Mouse (Mus musculus) inflammation-experienced regulatory T-cells, adult 6 months (primary cell): Measurements from ENCODE around the gene Stim2. TPM values are rescaled to one million over a fixed set of nuclear protein-coding genes. Genes with fewer than 3 reads are reported as not detected.
A peak's percentile ranks its signal among the peaks of the same experiment; 100 is the strongest.

Experiments
- ATAC-seq: one replicate; pipeline ENCODE4 v1.8.0; 2017
- polyA plus RNA-seq, 3 experiments: library from polyadenylated mRNA; unstranded; fragments of 100-300 nt; shearing (Covaris generic); gene quantifications; one replicate each; pipeline ENCODE4 v1.2.1; 2017

Gene Stim2
- polyA plus RNA-seq, result 10 to 100 TPM; 17.0 to 31.7 (median 27.5) TPM

GRCm38 (mm10) chr5:53998146-53998742, at the start of gene Stim2:
Gene Stim2, plus strand, starts transcription at chr5:53998499.
- peak; percentile 44 for ATAC-seq

DNA sequence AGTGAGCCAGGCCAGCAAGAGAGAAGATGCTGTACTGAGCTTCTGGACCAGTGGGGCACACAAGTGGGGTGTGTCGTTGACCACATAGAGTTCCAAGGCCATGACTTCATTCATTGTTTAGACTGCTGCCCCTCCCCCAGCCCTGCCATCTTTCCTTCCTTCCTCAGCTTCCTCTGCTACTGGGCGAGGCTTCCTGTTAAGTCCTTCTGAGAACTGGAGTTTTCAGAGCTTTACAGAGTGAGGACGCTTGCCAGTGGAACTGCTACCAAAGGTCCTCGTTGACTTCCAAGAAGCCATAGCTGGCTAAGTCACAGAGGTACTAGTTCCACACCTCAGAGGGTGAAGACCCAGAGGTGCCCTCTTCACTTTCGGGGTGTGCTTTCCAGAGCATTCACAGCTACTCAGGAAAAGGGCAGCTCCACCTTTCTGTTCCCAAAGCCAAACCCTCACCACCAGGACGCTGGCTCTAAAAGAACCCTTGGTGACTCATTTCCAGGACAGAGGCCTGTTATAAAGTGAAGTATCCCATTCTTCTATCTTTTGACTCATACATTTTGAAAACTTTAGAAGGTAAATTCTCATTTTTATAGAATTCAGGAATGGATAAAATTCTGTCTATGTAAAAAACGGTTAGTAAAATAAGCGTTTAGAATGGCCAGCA, 49.6 kb upstream of the Stim2 start:
- ATAC-seq, result peak; percentile 32

DNA sequence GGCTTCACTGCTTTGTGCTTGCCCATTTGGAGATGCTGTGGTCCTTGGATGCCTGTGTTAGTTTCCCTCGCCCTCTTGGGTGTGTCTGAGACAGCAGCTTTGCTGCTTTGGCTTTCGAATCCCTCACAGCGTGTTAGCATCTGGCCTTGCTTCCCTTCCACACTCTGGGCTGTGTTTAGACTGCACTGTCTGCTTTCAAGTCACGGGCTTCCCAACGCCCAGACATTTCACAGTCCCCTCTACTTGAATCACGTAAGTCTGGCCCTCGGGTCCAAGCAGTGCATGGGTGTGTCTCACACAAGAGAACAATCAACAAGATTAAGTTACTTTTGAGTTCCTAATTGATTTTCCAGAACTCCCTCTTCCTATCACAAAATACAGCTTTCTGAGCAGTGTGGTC, 48.1 kb upstream of the Stim2 start:
- no peak for ATAC-seq

DNA sequence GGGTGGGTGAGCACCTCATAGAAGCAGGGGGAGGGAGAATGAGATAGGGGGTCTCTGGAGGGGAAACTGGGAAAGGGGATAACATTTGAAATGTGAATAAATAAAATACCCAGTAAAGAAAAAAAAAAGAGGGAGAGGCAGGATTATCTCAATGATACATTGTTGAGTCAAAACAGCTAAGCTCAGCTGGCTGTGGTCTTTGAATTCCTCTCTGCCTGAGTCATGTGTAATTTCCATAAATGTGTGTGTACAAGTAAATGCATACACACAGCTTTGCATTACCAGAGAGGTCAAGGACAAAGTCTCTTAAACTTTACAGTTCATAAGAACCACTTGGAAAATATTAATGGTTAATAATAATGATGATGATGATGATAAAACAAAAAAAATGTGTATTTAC, 45.1 kb upstream of the Stim2 start:
- no peak for ATAC-seq

- ATAC-seq, result no peak
These were observed 44.5 kb upstream of the Stim2 start for GRCm38 (mm10) chr5:53953797-53954196.

- ATAC-seq, result no peak
These were observed 42.3 kb upstream of the Stim2 start for GRCm38 (mm10) chr5:53955966-53956365.

DNA sequence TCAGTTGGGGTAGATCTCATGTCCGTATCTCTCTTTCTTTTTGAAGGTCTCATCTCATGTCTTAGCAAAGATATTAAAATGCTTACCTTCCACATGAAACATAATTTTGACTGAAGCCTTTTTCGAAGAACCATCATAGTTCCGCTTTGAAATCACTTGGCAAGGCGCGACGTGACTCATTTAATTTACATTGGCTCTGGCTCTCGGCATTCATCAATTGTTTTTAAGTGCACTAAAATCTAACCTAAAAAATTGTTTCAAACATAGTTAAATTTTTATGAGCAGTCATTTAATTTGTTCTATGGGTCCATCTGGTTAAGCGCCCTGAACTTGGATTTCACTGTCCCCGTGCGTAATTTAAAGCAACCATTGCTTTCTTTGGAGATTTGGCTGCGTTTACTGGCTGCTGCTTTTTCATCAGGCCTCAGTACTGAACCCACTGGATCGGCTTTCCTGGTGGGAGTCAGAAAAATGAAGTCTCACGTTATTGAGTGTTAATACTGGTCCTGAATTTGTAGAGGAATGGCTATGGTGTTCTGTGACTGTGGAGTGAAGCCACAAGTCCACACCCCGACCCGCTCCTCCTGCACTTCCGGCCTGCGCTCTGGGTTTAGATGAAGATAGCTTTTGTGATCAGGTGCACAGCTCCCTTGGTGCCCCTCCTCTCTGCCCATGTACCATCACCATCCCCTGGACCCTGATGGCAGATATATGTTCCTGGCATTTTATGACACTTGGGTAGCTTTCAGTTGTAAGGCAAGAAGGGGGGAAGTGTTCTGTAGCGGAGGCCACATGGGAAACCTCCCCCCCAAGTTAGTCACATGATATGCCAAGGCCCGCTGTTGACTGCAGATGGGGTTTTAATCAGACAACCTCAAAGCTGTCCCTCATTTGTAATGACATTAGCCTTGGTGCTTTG, 41.6 kb upstream of the Stim2 start:
- no peak for ATAC-seq

GRCm38 (mm10) chr5:53957348-53957747, 41.0 kb upstream of the Stim2 start:
- no peak for ATAC-seq

DNA sequence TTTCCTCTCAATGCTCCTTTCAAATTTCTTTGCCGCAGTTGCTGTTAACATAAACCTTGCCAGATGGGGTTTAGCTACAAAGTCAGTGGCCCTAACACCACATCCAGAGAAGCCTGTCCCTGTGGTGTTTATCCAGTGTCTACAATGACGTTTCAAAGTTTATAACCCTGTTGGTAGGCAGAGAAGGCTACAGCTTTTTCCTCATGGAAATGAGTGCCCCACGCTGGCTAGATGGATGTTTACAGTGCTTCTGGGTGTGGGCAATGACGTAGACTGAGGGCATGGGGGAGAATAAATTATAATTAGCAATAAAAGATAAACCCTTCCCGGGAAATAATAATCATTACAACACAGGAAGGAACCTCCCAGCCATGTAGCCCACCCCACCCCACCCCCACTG, 37.1 kb upstream of the Stim2 start:
- ATAC-seq, result no peak

GRCm38 (mm10) chr5:53961830-53962515, 36.3 kb upstream of the Stim2 start:
- no peak for ATAC-seq

DNA sequence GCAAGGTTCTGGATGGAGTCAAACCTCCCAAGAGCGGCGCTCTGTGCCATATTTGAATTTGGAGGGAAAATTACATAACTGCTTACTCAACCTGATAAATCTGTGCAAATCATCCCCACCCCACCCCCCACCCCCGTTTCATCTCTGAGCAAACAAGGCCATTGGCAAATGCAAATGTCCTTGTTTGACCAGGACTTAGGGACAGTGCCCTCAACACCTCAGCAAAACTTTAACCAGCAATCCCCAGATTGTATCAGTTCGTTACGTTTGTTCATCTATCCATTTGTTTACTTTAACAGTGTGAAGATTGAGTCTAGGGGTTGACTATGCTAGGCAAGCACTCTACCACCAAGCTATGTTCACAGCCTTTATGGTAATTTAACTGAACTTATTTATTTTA, 32.6 kb upstream of the Stim2 start:
- ATAC-seq, result no peak

- no peak for ATAC-seq
These were observed 30.7 kb upstream of the Stim2 start for GRCm38 (mm10) chr5:53967560-53967959.

- no peak for ATAC-seq
These were observed 28.1 kb upstream of the Stim2 start for GRCm38 (mm10) chr5:53970178-53970577.

DNA sequence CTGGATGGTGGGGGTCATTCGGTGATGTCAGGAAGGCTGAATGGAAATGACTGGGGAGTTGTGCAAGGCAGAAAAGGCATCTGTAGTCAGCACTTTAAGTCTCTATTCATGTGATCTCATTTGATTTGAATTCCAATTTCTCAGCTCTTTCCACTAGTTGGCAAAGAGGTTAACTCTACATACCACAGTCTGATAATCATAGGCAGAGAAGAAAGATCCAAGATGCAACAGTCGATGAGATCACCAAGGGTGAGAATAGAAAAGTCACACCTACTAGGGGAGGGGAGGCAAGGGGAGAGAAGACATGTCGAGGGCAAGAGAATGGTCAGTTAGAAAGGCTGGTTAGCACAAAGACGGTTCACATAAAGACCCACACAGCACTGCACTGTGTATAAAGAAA, 27.1 kb upstream of the Stim2 start:
- ATAC-seq, result no peak

DNA sequence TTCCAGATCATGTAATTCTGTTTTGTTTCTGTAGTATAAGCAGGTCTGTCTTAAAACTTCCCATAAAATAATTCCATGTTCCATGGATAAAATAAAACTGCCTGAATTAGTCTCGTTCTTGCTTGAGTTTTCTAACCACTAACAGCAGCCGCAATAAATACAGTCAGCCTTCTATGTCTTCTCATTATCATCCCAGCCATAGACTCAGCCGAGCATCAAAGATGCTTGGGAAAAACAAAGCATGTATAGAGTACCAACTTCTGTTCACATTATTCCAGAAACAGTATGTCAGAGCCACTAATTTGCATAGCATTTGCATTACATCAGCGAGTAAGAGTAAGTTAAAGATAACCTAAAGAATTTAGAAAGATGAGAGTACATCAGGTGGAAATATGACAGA, 25.4 kb upstream of the Stim2 start:
- no peak for ATAC-seq

DNA sequence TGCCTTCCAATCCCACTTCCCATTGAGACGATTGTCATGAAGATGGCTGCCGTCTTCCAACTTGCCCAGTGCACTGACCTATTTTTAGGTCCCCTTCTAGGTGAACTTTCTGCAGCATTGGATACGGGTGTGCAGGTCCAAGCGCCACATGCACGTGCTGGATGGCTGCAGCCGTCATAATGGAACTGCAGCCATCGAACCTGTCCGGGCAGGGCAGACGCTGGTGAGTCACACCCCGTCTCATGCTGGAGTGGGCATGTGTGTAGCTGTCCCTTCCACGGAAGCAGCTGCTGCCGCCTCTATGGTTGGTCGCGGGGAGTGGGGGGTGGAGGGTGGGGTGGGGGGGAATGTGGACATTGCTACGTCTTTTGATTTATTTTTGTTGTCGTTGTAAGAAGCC, 21.8 kb upstream of the Stim2 start:
- ATAC-seq, result no peak

- no peak for ATAC-seq
These were observed 21.2 kb upstream of the Stim2 start for GRCm38 (mm10) chr5:53977060-53977459.

DNA sequence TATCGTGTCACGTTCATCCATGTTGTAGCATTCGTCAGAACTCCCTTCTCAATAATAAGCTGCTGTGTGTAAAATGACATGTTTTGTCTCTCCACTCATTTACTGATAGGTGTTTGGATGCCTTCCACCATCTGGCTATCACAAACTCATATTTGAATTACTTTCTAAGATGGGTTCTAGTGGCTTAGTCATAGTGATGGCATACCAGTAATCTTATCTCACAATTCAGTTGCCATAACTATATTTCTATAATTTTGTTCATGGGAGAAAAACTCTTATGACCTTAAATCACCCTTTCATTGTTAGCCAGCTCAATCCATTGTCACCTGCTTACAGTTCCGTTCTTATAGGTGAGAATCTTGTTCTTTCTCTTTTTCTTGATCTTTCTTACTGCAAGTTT, 14.9 kb upstream of the Stim2 start:
- no peak for ATAC-seq

GRCm38 (mm10) chr5:53985632-53986031, 12.7 kb upstream of the Stim2 start:
- ATAC-seq, result no peak

DNA sequence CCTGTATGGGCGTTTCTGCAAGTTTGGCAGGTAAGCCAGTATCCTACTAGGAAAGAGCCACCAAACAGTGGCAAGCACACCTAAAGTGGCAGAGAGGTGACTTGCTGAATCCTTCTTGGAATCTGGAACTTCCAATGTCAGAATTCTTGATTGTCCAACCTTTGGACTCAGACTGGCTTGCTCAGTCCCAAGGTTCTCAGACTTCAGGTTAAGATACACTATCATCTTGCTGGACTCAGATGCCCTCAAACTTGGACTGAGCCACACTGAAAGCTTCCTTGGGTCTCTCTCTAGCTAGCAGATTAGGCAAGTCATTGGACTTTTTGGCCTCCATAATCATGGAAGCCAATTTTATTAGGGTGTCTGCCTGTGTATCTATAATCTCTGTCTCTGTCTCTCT, 10.8 kb upstream of the Stim2 start:
- no peak for ATAC-seq

GRCm38 (mm10) chr5:53988053-53988452, 10.2 kb upstream of the Stim2 start:
- ATAC-seq, result no peak

DNA sequence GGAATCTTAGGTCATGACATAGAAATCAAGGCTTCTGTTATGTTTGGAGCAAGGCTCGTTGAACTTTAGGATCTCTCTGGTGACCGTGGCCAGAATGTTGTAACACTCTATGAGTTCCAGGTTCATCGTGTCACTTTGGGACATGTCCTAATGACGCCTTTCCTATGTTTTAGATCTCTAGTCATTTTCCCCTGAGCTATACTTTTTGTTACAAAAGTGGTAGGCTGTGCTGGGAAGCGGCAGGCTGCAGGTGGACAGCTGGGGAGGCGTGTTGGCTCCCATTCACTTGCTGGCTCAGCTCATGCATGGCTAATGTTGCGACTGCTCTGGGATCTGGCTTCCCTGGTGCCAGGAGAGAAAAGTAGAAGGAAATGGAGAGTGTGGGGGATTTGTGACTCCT, 5.7 kb upstream of the Stim2 start:
- no peak for ATAC-seq

DNA sequence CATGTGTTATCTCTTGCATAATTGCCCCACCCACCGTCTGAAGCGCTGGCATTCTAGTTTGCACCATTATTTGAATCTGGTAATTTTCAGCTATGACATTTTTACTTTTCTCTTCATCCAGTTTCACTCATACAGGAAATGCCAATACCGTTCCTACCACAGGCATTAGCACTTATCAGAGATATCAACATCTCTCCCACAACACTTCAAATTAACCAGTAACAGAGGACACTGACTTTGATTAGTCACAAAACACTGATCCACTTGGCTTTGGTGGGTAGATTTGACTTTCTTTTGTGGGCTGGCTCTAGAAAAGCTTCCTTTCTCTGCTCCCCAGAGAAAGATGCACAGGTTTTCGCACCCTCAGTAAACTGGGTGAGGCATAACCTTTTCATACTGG, 3.7 kb upstream of the Stim2 start:
- peak; percentile 11 for ATAC-seq
